Mouse (Mus musculus) layer of hippocampus, postnatal 14 days (tissue): ENCODE results near the gene Shtn1. TPM values are rescaled to one million over a fixed set of nuclear protein-coding genes. Genes with fewer than 3 reads are reported as not detected.

ENCODE experiments used
- DNase-seq, 2 experiments: peaks; one replicate each; pipeline ENCODE4 v3.0.0; 2021 to 2022; ENCODE audit warnings: low spot score in 2 of 2, mixed read lengths in 1 of 2
- long read RNA-seq, 2 experiments: library from polyadenylated mRNA; stranded (forward); transcript quantifications; one replicate each; pipeline ENCODE4 v2.0.0; 2021
- total RNA-seq, 2 experiments: library from RNA; stranded (reverse); gene quantifications; 2 replicates each; pipeline ENCODE4 v1.2.3; 2021

Gene Shtn1
- total RNA-seq = 10 to 100 TPM; 39.3 to 39.7 TPM
- long read RNA-seq, experiment 1, transcript Shtn1-202 (15 exons, 3,769 nt) = major isoform, 13 of 19 reads
- long read RNA-seq, experiment 1, partial matches to known transcripts = 3 of 19 reads
- long read RNA-seq, experiment 1, other reads (novel, unspliced or antisense) = 3 of 19 reads
- long read RNA-seq, experiment 2, transcript Shtn1-202 (15 exons, 3,769 nt) = major isoform, 13 of 20 reads
- long read RNA-seq, experiment 2, partial matches to known transcripts = 4 of 20 reads
- long read RNA-seq, experiment 2, other reads (novel, unspliced or antisense) = 2 of 20 reads

- DNase-seq = peak; percentile 53 to 58
Observed at GRCm38 (mm10) chr19:59075472-59076101, at the start of gene Shtn1. Gene Shtn1, minus strand, starts transcription at chr19:59076100.

GRCm38 (mm10) chr19:59114152-59114551, 38.3 kb upstream of the Shtn1 start:
- DNase-seq = no peak

- DNase-seq = no peak
Observed at GRCm38 (mm10) chr19:59109937-59110336, 34.0 kb upstream of the Shtn1 start.

GRCm38 (mm10) chr19:59098315-59098714, 22.4 kb upstream of the Shtn1 start:
- DNase-seq = no peak

GRCm38 (mm10) chr19:59092295-59092694, 16.4 kb upstream of the Shtn1 start:
- DNase-seq = no peak

- DNase-seq = no peak
Observed at GRCm38 (mm10) chr19:59090337-59090736, 14.4 kb upstream of the Shtn1 start.

GRCm38 (mm10) chr19:59084296-59084695, 8.4 kb upstream of the Shtn1 start:
- DNase-seq = no peak

GRCm38 (mm10) chr19:59076131-59076530, 231 bp upstream of the Shtn1 start:
- no peak for DNase-seq

- no peak for DNase-seq
Observed at GRCm38 (mm10) chr19:59074841-59075471, 944 bp downstream of the Shtn1 start.

- no peak for DNase-seq
Observed at GRCm38 (mm10) chr19:59074381-59074780, 1.5 kb downstream of the Shtn1 start.

- no peak for DNase-seq
Observed at GRCm38 (mm10) chr19:59073006-59073405, 2.9 kb downstream of the Shtn1 start.

- no peak for DNase-seq
Observed at GRCm38 (mm10) chr19:59071979-59072378, 3.9 kb downstream of the Shtn1 start.

GRCm38 (mm10) chr19:59071396-59071795, 4.5 kb downstream of the Shtn1 start:
- DNase-seq = no peak

GRCm38 (mm10) chr19:59067652-59068051, 8.2 kb downstream of the Shtn1 start:
- no peak for DNase-seq

- no peak for DNase-seq
Observed at GRCm38 (mm10) chr19:59066670-59067069, 9.2 kb downstream of the Shtn1 start.

GRCm38 (mm10) chr19:59066115-59066514, 9.8 kb downstream of the Shtn1 start:
- DNase-seq = no peak

GRCm38 (mm10) chr19:59064616-59065015, 11.3 kb downstream of the Shtn1 start:
- no peak for DNase-seq

GRCm38 (mm10) chr19:59063568-59063967, 12.3 kb downstream of the Shtn1 start:
- DNase-seq = no peak

- no peak for DNase-seq
Observed at GRCm38 (mm10) chr19:59058105-59058504, 17.8 kb downstream of the Shtn1 start.

- DNase-seq = no peak
Observed at GRCm38 (mm10) chr19:59057366-59057765, 18.5 kb downstream of the Shtn1 start.

- no peak for DNase-seq
Observed at GRCm38 (mm10) chr19:59054632-59054951, 21.3 kb downstream of the Shtn1 start.

- DNase-seq = no peak
Observed at GRCm38 (mm10) chr19:59053931-59054631, 21.8 kb downstream of the Shtn1 start.
